Mouse (Mus musculus): ENCODE results near the gene Il31ra. TPM values are rescaled to one million over a fixed set of nuclear protein-coding genes. Genes with fewer than 3 reads are reported as not detected.

Gene Il31ra
- 1 to 10 TPM; 6.6 to 8.0 TPM for total RNA-seq (2023)

DNA sequence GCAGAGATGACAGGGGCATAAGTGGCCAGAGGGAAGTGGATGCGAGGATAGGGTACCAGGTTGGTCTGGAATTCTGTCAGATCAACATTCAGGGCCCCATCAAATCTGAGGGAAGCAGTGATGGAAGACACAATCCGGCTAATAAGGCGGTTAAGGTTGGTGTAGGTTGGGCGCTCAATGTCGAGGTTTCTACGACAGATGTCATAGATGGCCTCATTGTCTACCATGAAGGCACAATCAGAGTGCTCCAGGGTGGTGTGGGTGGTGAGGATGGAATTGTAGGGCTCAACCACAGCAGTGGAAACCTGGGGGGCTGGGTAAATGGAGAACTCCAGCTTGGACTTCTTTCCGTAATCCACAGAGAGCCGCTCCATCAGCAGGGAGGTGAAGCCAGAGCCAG lies at the start of gene Il31ra:
TSS of gene Il31ra (minus strand) at position 101 of the 400 bp plus-strand sequence.

Other genes with a start within 250 kb of the Il31ra start
- 100 to 1,000 TPM; 102 to 128 TPM for gene Il6st, start 130.3 kb downstream of the Il31ra start, total RNA-seq (2023)
- gene Ddx4, start 58.1 kb upstream of the Il31ra start, total RNA-seq (2023): not detected
- gene Slc38a9, start 66.4 kb upstream of the Il31ra start, total RNA-seq (2023): 10 to 100 TPM; 70.7 to 70.9 TPM
- 1 to 10 TPM; 9.4 TPM for gene Plpp1, start 206.4 kb upstream of the Il31ra start, total RNA-seq (2023)

All from monocyte, adult 59 days (primary cell).